Mouse (Mus musculus): ENCODE results near the gene Cand2. TPM values are rescaled to one million over a fixed set of nuclear protein-coding genes. Genes with fewer than 3 reads are reported as not detected.
A peak's percentile ranks its signal among the peaks of the same experiment; 100 is the strongest.

The Cand2 gene
- polyA plus RNA-seq (2012; ENCODE audit: insufficient read depth, insufficient read length, missing spikeins): 0.44 and 0.46 TPM in 2 replicates

DNA sequence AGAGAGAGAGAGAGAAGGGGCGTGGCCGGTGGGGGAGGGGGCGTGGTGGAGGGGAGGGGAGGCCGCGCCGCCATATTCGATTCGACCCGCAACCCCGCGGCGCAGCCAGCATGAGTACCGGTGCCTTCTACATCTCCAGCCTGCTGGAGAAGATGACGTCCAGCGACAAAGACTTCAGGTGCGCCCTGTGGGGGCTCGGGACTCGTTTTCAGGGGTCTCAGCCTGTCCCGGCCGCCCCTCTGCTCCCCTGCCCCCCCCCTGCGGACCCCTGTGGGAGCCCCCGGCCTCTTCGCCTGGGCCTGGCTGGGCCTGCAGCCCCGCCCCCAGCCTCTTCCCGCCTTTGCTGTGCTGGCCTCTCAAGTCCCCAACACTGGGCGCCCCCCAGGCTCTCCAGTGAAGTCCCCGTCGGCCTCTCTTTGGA is at the start of gene Cand2:
TSS of gene Cand2 (plus strand) at position 38 of the 421 bp plus-strand sequence.
- Histone ChIP-seq H3K4me1 (ENCODE audit: control insufficient read depth, insufficient read depth, insufficient read length, low read length) (peaks cover 2% of the 10 kb centered on the region; the same call in 1 of the 2 replicates), H3K27ac (replicated peaks; ENCODE audit: low read depth, low read length) (no peak within 1 kb of the TSS), H3K4me3 (ENCODE audit: insufficient read depth, low read depth, low read length) (peak within 1 kb of the TSS; percentile 49)

DNA sequence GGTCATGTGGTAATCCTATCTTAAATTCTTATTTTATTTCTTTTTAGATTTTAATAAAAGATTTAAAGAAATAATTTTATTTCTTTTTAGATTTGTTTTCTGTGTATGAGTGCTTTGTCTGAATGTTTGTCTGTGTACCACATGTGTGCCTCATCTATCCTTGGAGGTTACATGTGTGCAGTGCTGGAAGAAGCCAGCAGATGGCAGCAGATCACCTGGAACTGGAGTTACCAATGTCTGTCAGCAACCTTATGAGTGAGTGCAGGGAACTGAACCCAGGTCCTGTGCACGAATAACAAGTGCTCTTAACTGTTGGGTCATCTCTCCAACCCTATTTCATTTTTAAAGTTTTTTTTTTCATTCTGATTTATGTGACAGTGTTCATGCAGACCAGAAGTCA is 47.2 kb upstream of the Cand2 start:
- Histone ChIP-seq H3K27ac (replicated peaks; ENCODE audit: low read depth, low read length) (no peak overlapping the region), H3K4me1 (ENCODE audit: control insufficient read depth, insufficient read depth, insufficient read length, low read length) (no peaks in the 10 kb centered on the region), H3K4me3 (ENCODE audit: insufficient read depth, low read depth, low read length) (no peak overlapping the region)

DNA sequence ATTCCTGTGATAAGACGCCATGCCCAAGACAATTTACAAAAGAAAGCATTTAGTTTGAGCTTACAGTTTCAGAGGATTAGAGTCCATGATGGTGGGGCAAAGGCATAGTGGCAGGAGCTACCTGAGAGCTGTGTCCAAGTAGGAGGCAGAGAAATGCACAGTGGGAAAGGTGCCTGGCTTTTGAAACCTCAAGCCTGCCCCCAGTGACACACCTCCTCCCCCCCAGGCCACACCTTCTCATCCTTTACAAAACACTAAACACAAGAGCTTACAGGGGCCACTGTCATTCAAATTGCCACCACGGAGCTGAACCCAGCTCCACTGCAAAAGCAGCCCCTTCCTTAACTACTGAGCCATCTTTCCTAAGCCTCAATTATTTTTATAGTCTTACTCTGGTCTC is 46.8 kb upstream of the Cand2 start:
- no peak overlapping the region for H3K27ac ChIP-seq (replicated peaks; ENCODE audit: low read depth, low read length)
- H3K4me1 ChIP-seq (ENCODE audit: control insufficient read depth, insufficient read depth, insufficient read length, low read length): no peaks in the 10 kb centered on the region
- H3K4me3 ChIP-seq (ENCODE audit: insufficient read depth, low read depth, low read length): no peak overlapping the region

DNA sequence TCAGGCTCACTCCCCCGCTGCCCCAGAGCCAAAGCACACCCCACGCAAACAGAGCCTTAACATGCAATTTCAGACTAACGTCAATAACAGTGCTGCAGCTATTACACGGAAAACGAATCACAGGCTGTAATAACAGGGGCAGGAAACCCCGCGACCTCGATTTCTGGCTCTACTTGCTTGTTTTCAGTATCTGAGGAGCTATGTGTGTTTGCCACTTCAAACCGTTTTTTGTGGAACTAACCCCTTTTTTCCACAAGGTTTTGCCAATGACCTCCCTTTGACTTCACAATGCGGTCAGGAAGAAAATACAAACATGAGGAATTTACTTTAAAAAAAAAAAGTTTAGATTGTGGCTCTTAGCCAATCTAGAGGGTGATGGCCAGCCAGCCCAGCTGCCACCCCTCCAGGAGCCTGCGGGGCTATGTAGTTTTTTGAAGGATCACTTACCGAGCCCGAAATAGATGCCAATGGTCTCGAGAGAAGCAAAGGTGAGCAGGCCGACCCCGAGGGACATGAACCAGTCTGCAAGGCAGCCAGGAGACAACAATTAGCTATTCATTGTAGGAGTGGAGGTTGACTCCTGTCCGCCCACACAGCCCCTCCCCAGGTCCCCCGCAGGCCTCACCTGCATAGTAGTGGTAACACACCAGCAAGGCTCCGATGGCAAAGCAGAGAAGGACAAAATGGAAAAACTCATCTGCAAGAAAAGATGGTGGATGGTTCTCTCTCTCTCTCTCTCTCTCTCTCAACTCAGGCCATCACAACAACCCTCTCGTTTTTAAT is 43.6 kb upstream of the Cand2 start:
- H3K27ac ChIP-seq (replicated peaks; ENCODE audit: low read depth, low read length): no peak overlapping the region
- no peak overlapping the region for H3K4me3 ChIP-seq (ENCODE audit: insufficient read depth, low read depth, low read length)

DNA sequence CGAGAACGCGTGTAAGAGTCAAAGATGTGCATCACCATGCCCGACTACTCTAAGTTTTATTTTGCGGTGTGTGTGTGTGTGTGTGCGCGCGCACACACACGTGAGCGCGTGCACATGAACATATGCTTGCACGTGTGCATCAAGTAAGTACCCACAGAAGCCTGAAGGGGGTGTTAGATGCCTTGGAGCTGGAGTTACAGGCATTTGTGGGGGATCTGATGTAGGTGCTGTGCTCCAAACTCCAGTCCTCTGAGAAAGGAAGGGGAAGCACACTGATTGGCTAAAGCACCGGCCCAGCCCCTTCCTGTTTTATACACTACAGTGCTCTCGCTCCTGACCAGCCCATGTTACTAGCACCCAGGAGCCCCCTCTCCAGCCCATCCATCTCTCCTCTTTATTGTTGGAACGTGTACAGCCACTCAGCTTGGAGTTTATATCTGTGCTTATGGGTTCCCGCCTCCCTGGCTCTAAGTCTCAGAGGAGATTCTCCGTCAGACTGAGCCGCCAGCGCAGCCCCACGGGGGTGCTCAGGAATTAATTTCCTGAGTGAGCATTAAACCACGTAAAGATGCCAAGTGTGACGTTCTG is 41.9 kb upstream of the Cand2 start:
- Histone ChIP-seq H3K4me1 (ENCODE audit: control insufficient read depth, insufficient read depth, insufficient read length, low read length) (no peaks in the 10 kb centered on the region), H3K27ac (replicated peaks; ENCODE audit: low read depth, low read length) (no peak overlapping the region), H3K4me3 (ENCODE audit: insufficient read depth, low read depth, low read length) (no peak overlapping the region)

More for the DNA sequence above, 43.6 kb upstream of the Cand2 start:
- no peaks in the 10 kb centered on the region for H3K4me1 ChIP-seq (ENCODE audit: control insufficient read depth, insufficient read depth, insufficient read length, low read length)

DNA sequence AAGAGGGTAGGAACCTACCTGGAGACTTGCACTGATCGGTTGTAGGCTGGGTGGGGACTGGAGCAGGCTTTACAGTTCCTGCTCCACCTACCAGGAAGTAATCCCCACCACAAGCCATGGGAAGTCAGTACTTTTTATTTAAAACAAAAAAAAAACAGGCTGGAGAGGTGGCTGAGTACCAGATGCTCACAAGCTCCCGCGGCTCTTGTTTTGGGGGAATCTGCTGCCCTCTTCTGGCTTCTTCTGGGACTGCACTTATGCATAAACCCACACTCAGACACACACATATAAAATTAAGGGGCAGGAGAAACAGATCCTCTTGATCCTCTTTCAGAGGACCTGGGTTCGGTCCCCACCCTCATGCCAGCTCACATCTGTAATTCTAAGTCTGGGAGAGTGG is 39.4 kb upstream of the Cand2 start:
- no peak overlapping the region for H3K4me3 ChIP-seq (ENCODE audit: insufficient read depth, low read depth, low read length)
- H3K4me1 ChIP-seq (ENCODE audit: control insufficient read depth, insufficient read depth, insufficient read length, low read length): no peaks in the 10 kb centered on the region
- no peak overlapping the region for H3K27ac ChIP-seq (replicated peaks; ENCODE audit: low read depth, low read length)

DNA sequence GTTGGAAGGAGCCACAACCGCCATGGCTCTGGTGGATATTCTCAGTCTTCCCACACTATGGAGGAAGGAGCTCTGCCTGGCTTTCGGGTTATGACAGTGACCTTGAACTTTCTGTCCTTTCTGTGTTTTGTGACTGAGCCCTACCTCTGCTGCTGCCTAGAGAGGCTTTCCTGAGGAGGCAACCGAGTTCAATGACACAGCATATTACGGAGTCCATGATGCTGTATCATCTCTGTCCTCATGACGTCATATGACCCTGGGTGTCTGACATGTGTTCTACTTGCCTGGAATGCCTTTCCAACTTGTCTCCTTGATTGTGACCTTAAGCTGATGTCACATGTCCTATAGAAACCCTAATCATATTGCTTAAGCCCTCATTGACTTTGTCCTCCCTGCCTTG is 35.3 kb upstream of the Cand2 start:
- H3K27ac ChIP-seq (replicated peaks; ENCODE audit: low read depth, low read length): no peak overlapping the region
- H3K4me1 ChIP-seq (ENCODE audit: control insufficient read depth, insufficient read depth, insufficient read length, low read length): no peaks in the 10 kb centered on the region
- H3K4me3 ChIP-seq (ENCODE audit: insufficient read depth, low read depth, low read length): no peak overlapping the region

DNA sequence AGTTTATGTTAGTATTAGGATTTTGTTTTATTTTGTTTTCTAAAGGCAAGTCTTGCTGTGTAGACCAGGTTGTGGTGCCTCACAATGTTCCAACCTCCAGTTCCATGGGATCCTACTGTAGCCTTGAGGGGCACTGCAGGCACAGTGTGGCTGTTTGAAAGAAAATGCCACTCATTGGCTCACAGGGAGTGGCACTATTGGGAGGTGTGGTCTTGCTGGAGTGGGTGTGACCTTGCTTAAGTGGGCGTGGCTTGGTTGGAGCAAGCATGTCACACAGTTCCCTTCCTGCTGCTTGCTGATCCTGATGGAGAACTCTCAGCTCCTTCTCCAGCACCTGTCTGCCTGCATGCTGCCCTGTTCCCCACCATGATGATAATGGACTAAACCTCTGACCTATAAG is 30.8 kb upstream of the Cand2 start:
- Histone ChIP-seq H3K27ac (replicated peaks; ENCODE audit: low read depth, low read length) (no peak overlapping the region), H3K4me1 (ENCODE audit: control insufficient read depth, insufficient read depth, insufficient read length, low read length) (no peaks in the 10 kb centered on the region), H3K4me3 (ENCODE audit: insufficient read depth, low read depth, low read length) (no peak overlapping the region)

DNA sequence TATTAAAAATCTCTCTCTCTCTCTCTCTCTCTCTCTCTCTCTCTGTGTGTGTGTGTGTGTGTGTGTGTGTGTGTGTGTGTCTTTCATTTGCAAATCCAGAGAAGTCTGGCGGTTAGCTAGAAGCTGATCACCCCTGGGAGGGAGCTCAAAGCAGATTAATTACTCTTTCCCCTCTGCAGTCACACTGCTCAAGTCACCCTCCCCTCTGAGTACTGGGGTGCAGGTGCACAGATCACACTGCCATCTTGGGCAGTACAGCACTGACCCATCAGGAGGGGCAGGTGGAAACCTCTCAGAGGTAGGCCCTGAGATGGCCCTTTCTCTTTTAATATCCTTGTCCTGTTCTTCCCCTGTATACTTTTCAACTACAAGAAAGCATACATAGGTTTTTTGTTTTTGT is 28.0 kb upstream of the Cand2 start:
- Histone ChIP-seq H3K4me3 (ENCODE audit: insufficient read depth, low read depth, low read length) (no peak overlapping the region), H3K4me1 (ENCODE audit: control insufficient read depth, insufficient read depth, insufficient read length, low read length) (no peaks in the 10 kb centered on the region), H3K27ac (replicated peaks; ENCODE audit: low read depth, low read length) (no peak overlapping the region)

DNA sequence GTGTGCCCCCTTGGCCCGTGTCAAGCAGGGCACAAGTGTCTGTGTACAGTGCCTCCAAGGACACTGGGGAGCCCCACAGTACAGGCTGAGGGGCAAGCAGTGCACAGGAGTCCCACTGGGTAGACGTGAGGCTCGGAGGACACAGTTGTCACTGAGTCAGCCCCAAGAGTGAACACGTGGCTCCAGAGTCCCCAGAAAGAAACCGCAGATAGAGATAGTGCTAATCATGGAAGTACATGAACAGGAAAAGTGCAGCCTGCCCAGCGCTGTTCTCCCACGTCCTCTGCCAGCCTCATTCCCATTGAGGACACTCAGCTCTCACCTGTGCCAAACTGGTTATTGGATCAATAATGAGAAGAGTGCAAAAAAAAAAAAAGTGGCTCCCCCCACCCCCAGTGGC is 18.8 kb upstream of the Cand2 start:
- Histone ChIP-seq H3K4me3 (ENCODE audit: insufficient read depth, low read depth, low read length) (no peak overlapping the region), H3K27ac (replicated peaks; ENCODE audit: low read depth, low read length) (no peak overlapping the region), H3K4me1 (ENCODE audit: control insufficient read depth, insufficient read depth, insufficient read length, low read length) (no peaks in the 10 kb centered on the region)

DNA sequence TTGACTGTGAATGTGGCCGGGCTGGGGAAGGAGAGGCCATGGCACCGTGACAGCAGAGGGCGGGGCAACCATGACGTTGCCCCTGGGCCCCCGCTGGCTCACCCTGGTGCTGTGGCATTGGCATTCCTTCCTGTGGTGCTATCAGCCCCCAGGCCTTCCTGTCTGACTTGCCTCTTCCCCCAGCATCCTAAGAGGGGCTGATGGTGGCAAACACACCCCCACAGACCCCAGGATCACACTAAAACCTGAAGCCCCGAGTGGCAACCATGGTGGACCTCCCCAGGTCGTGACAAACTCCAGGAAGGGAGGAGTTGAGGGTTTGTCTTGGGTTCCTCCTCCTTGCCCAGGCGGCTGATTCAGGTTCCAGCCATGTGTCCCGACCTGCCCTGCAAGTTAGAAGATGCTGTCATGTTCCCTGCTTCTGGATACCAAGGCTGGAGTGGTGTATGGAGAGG is 15.3 kb upstream of the Cand2 start:
- Histone ChIP-seq H3K4me1 (ENCODE audit: control insufficient read depth, insufficient read depth, insufficient read length, low read length) (peaks cover 6% of the 10 kb centered on the region; the same call in 1 of the 2 replicates), H3K4me3 (ENCODE audit: insufficient read depth, low read depth, low read length) (no peak overlapping the region), H3K27ac (replicated peaks; ENCODE audit: low read depth, low read length) (no peak overlapping the region)

DNA sequence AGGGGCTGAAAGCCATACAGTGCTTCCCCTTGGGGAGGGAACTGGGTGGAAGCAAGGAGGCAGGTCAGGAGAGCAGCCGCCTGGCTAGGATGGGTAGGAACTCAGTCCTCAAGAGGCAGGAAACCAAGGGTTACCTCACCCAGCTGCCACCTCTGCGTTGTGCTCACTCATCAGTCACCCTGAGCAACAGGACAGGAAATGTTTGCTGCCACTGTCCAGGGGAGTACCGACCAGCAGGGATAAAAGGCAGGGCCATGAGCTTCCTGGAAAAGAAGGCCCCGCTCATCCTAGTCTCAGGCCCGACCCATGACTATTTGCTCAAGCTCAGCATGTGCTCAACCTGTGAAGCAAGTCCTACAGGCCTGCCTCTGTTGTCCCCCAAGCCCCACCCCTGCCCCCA is 14.9 kb upstream of the Cand2 start:
- Histone ChIP-seq H3K4me3 (ENCODE audit: insufficient read depth, low read depth, low read length) (no peak overlapping the region), H3K4me1 (ENCODE audit: control insufficient read depth, insufficient read depth, insufficient read length, low read length) (peaks cover 6% of the 10 kb centered on the region; the same call in 1 of the 2 replicates), H3K27ac (replicated peaks; ENCODE audit: low read depth, low read length) (no peak overlapping the region)

DNA sequence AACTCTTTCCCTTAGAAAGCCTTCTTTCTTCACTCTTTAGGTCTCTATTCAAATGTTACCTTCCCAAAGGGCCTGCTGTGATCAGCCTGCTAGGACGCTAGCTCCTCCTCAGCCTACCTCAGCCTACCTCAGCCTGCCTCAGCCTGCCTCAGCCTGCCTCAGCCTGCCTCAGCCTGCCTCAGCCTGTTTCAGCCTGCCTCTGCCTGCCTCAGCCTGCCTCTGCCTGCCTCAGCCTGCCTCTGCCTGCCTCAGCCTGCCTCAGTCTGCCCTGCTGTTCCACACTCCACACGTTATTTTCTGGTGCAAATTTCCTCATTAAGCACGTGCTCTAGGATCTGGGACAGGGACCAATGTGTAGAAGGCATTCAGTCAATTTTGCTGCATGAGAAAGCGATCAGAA is 14.2 kb upstream of the Cand2 start:
- H3K4me3 ChIP-seq (ENCODE audit: insufficient read depth, low read depth, low read length): no peak overlapping the region
- peaks cover 6% of the 10 kb centered on the region; the same call in 1 of the 2 replicates for H3K4me1 ChIP-seq (ENCODE audit: control insufficient read depth, insufficient read depth, insufficient read length, low read length)
- no peak overlapping the region for H3K27ac ChIP-seq (replicated peaks; ENCODE audit: low read depth, low read length)

DNA sequence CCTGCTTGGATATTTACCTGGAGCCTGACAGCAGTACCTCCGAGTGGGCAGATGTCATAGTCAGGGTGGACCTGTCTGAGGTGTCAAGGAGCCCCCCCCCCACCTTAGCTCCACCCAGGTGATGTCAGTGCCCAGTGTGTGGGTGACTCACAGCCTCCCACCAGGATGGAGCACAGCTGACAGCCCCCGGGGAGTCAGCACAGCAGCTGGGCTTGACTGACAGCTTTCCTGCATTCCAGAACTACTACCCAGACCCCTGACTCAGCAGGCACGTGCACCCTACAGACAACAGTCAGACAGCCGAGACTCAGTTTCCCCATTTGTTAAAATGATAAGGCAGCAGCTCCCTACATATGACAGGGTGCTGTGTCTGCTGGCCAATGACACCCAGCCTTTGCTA is 13.4 kb upstream of the Cand2 start:
- Histone ChIP-seq H3K4me3 (ENCODE audit: insufficient read depth, low read depth, low read length) (no peak overlapping the region), H3K4me1 (ENCODE audit: control insufficient read depth, insufficient read depth, insufficient read length, low read length) (peaks cover 6% of the 10 kb centered on the region; the same call in 1 of the 2 replicates), H3K27ac (replicated peaks; ENCODE audit: low read depth, low read length) (no peak overlapping the region)

DNA sequence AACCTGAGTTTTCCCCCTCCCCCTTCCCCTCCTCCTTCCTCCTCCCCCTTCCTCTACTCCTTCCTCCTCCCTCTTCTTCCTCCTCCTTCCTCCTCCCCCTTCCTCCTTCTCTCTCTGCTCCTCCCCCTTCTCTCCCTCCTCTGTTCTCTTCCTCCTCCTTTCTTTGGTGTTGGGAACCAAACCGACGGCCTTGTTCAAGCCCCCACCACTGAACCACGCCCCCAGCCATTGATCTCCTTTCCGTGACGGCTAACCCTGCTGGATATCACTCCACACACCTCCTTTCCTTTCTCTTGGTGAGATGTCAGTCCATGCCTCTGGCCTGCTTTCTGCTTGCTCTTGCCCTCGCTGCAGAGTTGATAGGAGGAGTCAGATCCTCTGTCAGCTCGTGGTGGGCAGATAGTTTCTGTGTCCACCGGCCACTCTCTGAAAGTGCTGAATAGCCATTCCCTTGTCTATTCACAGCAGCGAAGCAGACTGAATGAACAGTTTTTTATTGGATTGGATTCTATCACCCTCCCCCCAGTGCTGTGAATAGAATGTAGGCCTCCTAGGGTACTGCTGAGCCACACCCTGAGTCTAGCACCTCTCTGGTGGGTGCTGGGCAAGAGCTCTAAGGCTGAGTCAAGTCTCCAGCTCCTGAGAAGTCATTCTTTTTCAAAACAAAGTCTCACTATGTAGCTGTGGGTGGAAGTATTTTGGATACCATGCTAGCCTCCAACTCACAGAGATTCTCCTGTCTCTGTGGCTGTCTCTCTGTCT is 12.2 kb upstream of the Cand2 start, which contains the start of gene Tmem40:
TSS of gene Tmem40 (minus strand) at position 416 of the 762 bp plus-strand sequence.
- H3K4me1 ChIP-seq (ENCODE audit: control insufficient read depth, insufficient read depth, insufficient read length, low read length): peaks cover 6% of the 10 kb centered on the region; the same call in 1 of the 2 replicates
- H3K4me3 ChIP-seq (ENCODE audit: insufficient read depth, low read depth, low read length): no peak within 1 kb of the TSS
- no peak within 1 kb of the TSS for H3K27ac ChIP-seq (replicated peaks; ENCODE audit: low read depth, low read length)
